In the genomic region with DNA sequence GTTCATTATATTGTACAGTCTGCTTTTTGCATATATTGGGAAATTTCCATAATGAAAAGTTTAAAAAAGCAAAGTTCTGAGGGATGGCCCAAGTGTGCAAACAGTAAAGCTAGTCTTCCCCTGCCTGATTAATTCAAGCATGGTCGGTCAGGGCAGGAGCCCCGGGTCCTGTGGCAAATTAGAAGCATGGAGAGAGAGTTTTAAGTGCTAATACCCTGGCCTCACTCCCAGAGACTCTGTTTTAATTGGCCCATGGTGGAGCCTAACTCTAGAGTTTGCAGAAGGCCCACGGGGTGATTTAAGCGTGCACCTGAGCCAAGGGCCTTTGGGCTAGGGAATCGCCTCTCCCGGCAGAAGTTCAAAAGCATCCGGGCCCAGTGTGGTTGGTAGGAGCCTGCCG, we compare ENCODE assay signal across 25 mouse cellular contexts.
DNase-seq lines count a peak whose midpoint lies in the region; ATAC-seq and TF ChIP-seq lines count a peak whose summit lies in the region.
"Had no signal": no experiment of that assay in that cellular context is flagged by ENCODE, and none has a peak within 500 bp of the region (broad histone marks: within the 10 kb centered on the region; RNA-seq: fewer than 3 reads in every experiment).

No protein-coding gene starts in this region.

- H3K4me2 ChIP-seq in forebrain, embryonic 15.5 days (replicated peaks), result no peak overlapping the region
- H3K4me2 ChIP-seq in forebrain, embryonic 12.5 days, result no peak overlapping the region
- H3K4me2 ChIP-seq in midbrain, embryonic 13.5 days (replicated peaks), result no peak overlapping the region
- H3K4me2 ChIP-seq in midbrain, postnatal 0 days (ENCODE audit: low read depth, low read length, poor library complexity, severe bottlenecking), result no peak overlapping the region
- no peak overlapping the region for H3K4me2 ChIP-seq in embryonic facial prominence, embryonic 14.5 days (ENCODE audit: low read depth, low read length)
- no peak overlapping the region for H3K4me2 ChIP-seq in limb, embryonic 13.5 days (replicated peaks)
- H3K4me2 ChIP-seq: heart, embryonic 11.5 days; hindbrain, embryonic 13.5 days; lung, embryonic 15.5 days; neural tube, embryonic 13.5 days; stomach, embryonic 15.5 days had no signal

- TF ChIP-seq CTCF in midbrain, postnatal 0 days (IDR thresholded peaks at IDR 0.05), result no peak

- no peak overlapping the region for H3K4me3 ChIP-seq in forebrain, embryonic 15.5 days
- H3K4me3 ChIP-seq in forebrain, embryonic 12.5 days (replicated peaks), result no peak overlapping the region
- H3K4me3 ChIP-seq in midbrain, embryonic 13.5 days (replicated peaks), result no peak overlapping the region
- no peak overlapping the region for H3K4me3 ChIP-seq in midbrain, postnatal 0 days (ENCODE audit: low read depth, low read length)
- no peak overlapping the region for H3K4me3 ChIP-seq in embryonic facial prominence, embryonic 14.5 days (ENCODE audit: low read depth, low read length)
- H3K4me3 ChIP-seq in limb, embryonic 13.5 days, result no peak overlapping the region
- H3K4me3 ChIP-seq: erythroblast, embryonic 14.5 days; hindbrain, embryonic 13.5 days; left cerebral cortex, adult 2 months; lung, embryonic 15.5 days; neural tube, embryonic 13.5 days; stomach, embryonic 15.5 days had no signal

- H3K9me3 ChIP-seq in forebrain, embryonic 15.5 days, result no peaks in the 10 kb centered on the region
- no peaks in the 10 kb centered on the region for H3K9me3 ChIP-seq in forebrain, embryonic 12.5 days
- no peaks in the 10 kb centered on the region for H3K9me3 ChIP-seq in midbrain, embryonic 13.5 days
- no peaks in the 10 kb centered on the region for H3K9me3 ChIP-seq in midbrain, postnatal 0 days (ENCODE audit: low read length)
- no peaks in the 10 kb centered on the region for H3K9me3 ChIP-seq in embryonic facial prominence, embryonic 14.5 days (ENCODE audit: control insufficient read depth, low read length)
- H3K9me3 ChIP-seq in limb, embryonic 13.5 days, result no peaks in the 10 kb centered on the region
- H3K9me3 ChIP-seq: hindbrain, embryonic 13.5 days; lung, embryonic 15.5 days; neural tube, embryonic 13.5 days; stomach, embryonic 15.5 days had no signal

- DNase-seq in midbrain, postnatal 0 days (ENCODE audit: low spot score), result no peak
- DNase-seq in embryonic facial prominence, embryonic 14.5 days (ENCODE audit: low spot score), result peak; percentile 67
- DNase-seq in spleen, postnatal 10 days (ENCODE audit: low spot score in 2 of 2), result no peak
- DNase-seq in cerebellum, adult 9-10 months, result no peak
- DNase-seq: adrenal gland, postnatal 36 days; cerebellum, adult 2 months; cerebellum, postnatal 25 days; gastrocnemius, postnatal 25 days; heart, adult 18-20 months; heart, postnatal 4 days; kidney, adult 8-10 months; lung, postnatal 36 days had no signal

- H3K36me3 ChIP-seq in forebrain, embryonic 15.5 days, result peaks cover 20% of the 10 kb centered on the region
- H3K36me3 ChIP-seq in forebrain, embryonic 12.5 days (replicated peaks), result 0 out of 2 replicates have a peak, but pooled peaks cover 11% of the 10 kb centered on the region
- H3K36me3 ChIP-seq in midbrain, embryonic 13.5 days, result peaks cover 19% of the 10 kb centered on the region
- H3K36me3 ChIP-seq in midbrain, postnatal 0 days (ENCODE audit: insufficient read depth, low read length), result no peaks in the 10 kb centered on the region
- H3K36me3 ChIP-seq in embryonic facial prominence, embryonic 14.5 days (ENCODE audit: control insufficient read depth, insufficient read depth, low read length), result no peaks in the 10 kb centered on the region
- no peaks in the 10 kb centered on the region for H3K36me3 ChIP-seq in limb, embryonic 13.5 days
- H3K36me3 ChIP-seq: lung, embryonic 15.5 days; stomach, embryonic 15.5 days had no signal

- no peaks in the 10 kb centered on the region for H3K27me3 ChIP-seq in forebrain, embryonic 15.5 days
- H3K27me3 ChIP-seq in forebrain, embryonic 12.5 days, result peaks cover 35% of the 10 kb centered on the region
- H3K27me3 ChIP-seq in midbrain, embryonic 13.5 days, result peaks cover 13% of the 10 kb centered on the region; the same call in 1 of the 2 replicates
- no peaks in the 10 kb centered on the region for H3K27me3 ChIP-seq in midbrain, postnatal 0 days (ENCODE audit: insufficient read depth, low read length)
- H3K27me3 ChIP-seq in embryonic facial prominence, embryonic 14.5 days (replicated peaks; ENCODE audit: control insufficient read depth, insufficient read depth, low read length), result no peaks in the 10 kb centered on the region
- H3K27me3 ChIP-seq in limb, embryonic 13.5 days, result peaks cover 46% of the 10 kb centered on the region
- H3K27me3 ChIP-seq: lung, embryonic 15.5 days; stomach, embryonic 15.5 days had no signal

- peaks cover 50% of the 10 kb centered on the region for H3K4me1 ChIP-seq in forebrain, embryonic 15.5 days
- peaks cover 13% of the 10 kb centered on the region for H3K4me1 ChIP-seq in forebrain, embryonic 12.5 days
- peaks cover 35% of the 10 kb centered on the region for H3K4me1 ChIP-seq in midbrain, embryonic 13.5 days (replicated peaks)
- no peaks in the 10 kb centered on the region for H3K4me1 ChIP-seq in midbrain, postnatal 0 days (ENCODE audit: insufficient read depth, low read length)
- H3K4me1 ChIP-seq in embryonic facial prominence, embryonic 14.5 days (ENCODE audit: control insufficient read depth, insufficient read depth, low read length), result peaks cover 22% of the 10 kb centered on the region
- peaks cover 30% of the 10 kb centered on the region for H3K4me1 ChIP-seq in limb, embryonic 13.5 days
- H3K4me1 ChIP-seq: stomach, embryonic 15.5 days had no signal

- H3K27ac ChIP-seq in forebrain, embryonic 15.5 days (replicated peaks), result no peak overlapping the region
- H3K27ac ChIP-seq in forebrain, embryonic 12.5 days, result no peak overlapping the region
- 0 out of 2 replicates have a peak overlapping the region, but pooled peaks have one; percentile 25 for H3K27ac ChIP-seq in midbrain, embryonic 13.5 days
- H3K27ac ChIP-seq in midbrain, postnatal 0 days (ENCODE audit: low read depth, low read length), result no peak overlapping the region
- peak overlapping the region; percentile 33; the same call in 1 of the 2 replicates for H3K27ac ChIP-seq in embryonic facial prominence, embryonic 14.5 days (replicated peaks; ENCODE audit: low read depth, low read length)
- H3K27ac ChIP-seq in limb, embryonic 13.5 days, result peak overlapping the region; percentile 28; the same call in 1 of the 2 replicates
- H3K27ac ChIP-seq: hindbrain, embryonic 13.5 days; kidney, postnatal 0 days; left cerebral cortex, adult 2 months; lung, embryonic 15.5 days; neural tube, embryonic 13.5 days; stomach, embryonic 15.5 days had no signal

- peak; percentile 39; the same call in 1 of the 2 replicates for ATAC-seq in forebrain, embryonic 15.5 days (replicated peaks)
- ATAC-seq in forebrain, embryonic 12.5 days (ENCODE audit: low FRiP score), result no peak
- ATAC-seq in midbrain, embryonic 13.5 days, result 0 out of 2 replicates have a peak, but pooled peaks have one; percentile 34
- ATAC-seq in midbrain, postnatal 0 days (ENCODE audit: low FRiP score), result no peak
- peak; percentile 67; the same call in 1 of the 2 replicates for ATAC-seq in embryonic facial prominence, embryonic 14.5 days (ENCODE audit: low read depth)
- peak; percentile 80 for ATAC-seq in limb, embryonic 13.5 days (ENCODE audit: low FRiP score, low read depth)
- ATAC-seq: intestine, embryonic 16.5 days had no signal

- WGBS in forebrain, embryonic 15.5 days, result 32% methylated on average over 8 of the region's 8 CpGs
- 54% methylated on average over 8 of the region's 8 CpGs for WGBS in forebrain, embryonic 12.5 days
- WGBS in midbrain, embryonic 13.5 days, result 49% methylated on average over 8 of the region's 8 CpGs
- 29% methylated on average over 8 of the region's 8 CpGs for WGBS in midbrain, postnatal 0 days
- WGBS in embryonic facial prominence, embryonic 14.5 days, result 32% methylated on average over 8 of the region's 8 CpGs
- WGBS in limb, embryonic 13.5 days, result 20% methylated on average over 8 of the region's 8 CpGs

- no peak overlapping the region for H3K9ac ChIP-seq in forebrain, embryonic 15.5 days (replicated peaks)
- H3K9ac ChIP-seq in forebrain, embryonic 12.5 days, result no peak overlapping the region
- no peak overlapping the region for H3K9ac ChIP-seq in midbrain, embryonic 13.5 days (replicated peaks)
- H3K9ac ChIP-seq in midbrain, postnatal 0 days (replicated peaks; ENCODE audit: low read length, poor library complexity, severe bottlenecking), result no peak overlapping the region
- H3K9ac ChIP-seq in embryonic facial prominence, embryonic 14.5 days (ENCODE audit: low read depth, low read length), result no peak overlapping the region
- H3K9ac ChIP-seq in limb, embryonic 13.5 days, result no peak overlapping the region
- H3K9ac ChIP-seq: hindbrain, embryonic 13.5 days; lung, embryonic 15.5 days; neural tube, embryonic 13.5 days; stomach, embryonic 15.5 days had no signal

Comparison
In these comparisons a context has a peak if more than half of its experiments do, and no peak if none do; other contexts are left out.
1. ATAC-seq: peak in forebrain, embryonic 15.5 days (single experiment), midbrain, embryonic 13.5 days (single experiment), embryonic facial prominence, embryonic 14.5 days (single experiment) and limb, embryonic 13.5 days (single experiment); none in forebrain, embryonic 12.5 days (single experiment) and midbrain, postnatal 0 days (single experiment).
2. H3K27ac ChIP-seq: peak in midbrain, embryonic 13.5 days (single experiment), embryonic facial prominence, embryonic 14.5 days (single experiment) and limb, embryonic 13.5 days (single experiment); none in forebrain, embryonic 15.5 days (single experiment), forebrain, embryonic 12.5 days (single experiment) and midbrain, postnatal 0 days (single experiment).